Mouse (Mus musculus) embryonic facial prominence, embryonic 10.5 days (tissue): Measurements from ENCODE around the gene Zfp978. TPM values are rescaled to one million over a fixed set of nuclear protein-coding genes. Genes with fewer than 3 reads are reported as not detected.
"Not testable (repeated sequence)": the region's sequence is repeated elsewhere in the genome, so short reads cannot be mapped to it uniquely, and the experiment has no call there.

Experiments
- DNase-seq: peaks from one replicate; pipeline ENCODE4 v3.0.0-alpha.2; 2017; ENCODE audit warnings: low spot score
- H3K27ac ChIP-seq: fragments of 300-500 bp; sonication (generic); replicated peaks from 2 replicates; pipeline ENCODE4 v1.5.1; 2016; ENCODE audit warnings: mild to moderate bottlenecking
- H3K27me3 ChIP-seq: fragments of 300-500 bp; sonication (generic); replicated peaks from 2 replicates; pipeline ENCODE4 v1.6.1; 2016; ENCODE audit warnings: low read depth, mild to moderate bottlenecking; ENCODE audit not compliant: poor library complexity, severe bottlenecking
- H3K36me3 ChIP-seq: fragments of 300-500 bp; sonication (generic); replicated peaks from 2 replicates; pipeline ENCODE4 v1.6.1; 2016; ENCODE audit warnings: mild to moderate bottlenecking, moderate library complexity
- H3K4me1 ChIP-seq: fragments of 300-500 bp; sonication (generic); 2 replicates; pipeline ENCODE4 v1.6.1; 2016
- H3K4me3 ChIP-seq: fragments of 300-500 bp; sonication (generic); 2 replicates; pipeline ENCODE4 v1.5.1; 2016; ENCODE audit warnings: mild to moderate bottlenecking, moderate library complexity
- H3K9me3 ChIP-seq: fragments of 300-500 bp; sonication (generic); 2 replicates; pipeline ENCODE4 v1.6.1; 2016; ENCODE audit warnings: mild to moderate bottlenecking
- WGBS: fragments of 180-500 bp; shearing (Covaris S2); methylation state at CpG from one replicate; pipeline ENCODE4 v1.1.7; 2016; 5-methylcytosine and 5-hydroxymethylcytosine counted together
- polyA plus RNA-seq: library from polyadenylated mRNA; unstranded; fragments of >200 nt; fragmentation: Nextera tagmentation; extraction: Ambion mirVana; gene quantifications from 2 replicates; pipeline ENCODE4 v1.2.1, GENCODE M21; 2016

Zfp978 gene
- 0.11 TPM in 1 of 2 replicates, not detected in the other for polyA plus RNA-seq

- WGBS, result no CpG with 5 or more reads among the region's 6 CpGs
Measured at GRCm38 (mm10) chr4:147361003-147361402, at the start of gene Zfp978. Gene Zfp978, plus strand, starts transcription at chr4:147361303.

GRCm38 (mm10) chr4:147335036-147335690 is 25.9 kb upstream of the Zfp978 start:
- DNase-seq, result not testable (repeated sequence)
- WGBS, result 93% methylated on average over 2 of the region's 2 CpGs
- peaks cover 74% of the 10 kb centered on the region for H3K9me3 ChIP-seq

More at GRCm38 (mm10) chr4:147361003-147361402, at the start of gene Zfp978:
- not testable (repeated sequence) for H3K4me1 ChIP-seq, H3K36me3 ChIP-seq, H3K27ac ChIP-seq, H3K4me3 ChIP-seq, H3K9me3 ChIP-seq, DNase-seq, H3K27me3 ChIP-seq

GRCm38 (mm10) chr4:147335691-147336367 is 25.3 kb upstream of the Zfp978 start:
- WGBS, result 32% methylated on average over 1 of the region's 1 CpGs
- not testable (repeated sequence) for H3K27ac ChIP-seq, H3K4me3 ChIP-seq, H3K27me3 ChIP-seq, DNase-seq, H3K36me3 ChIP-seq, H3K4me1 ChIP-seq
- peaks cover 78% of the 10 kb centered on the region for H3K9me3 ChIP-seq

More at GRCm38 (mm10) chr4:147335036-147335690, 25.9 kb upstream of the Zfp978 start:
- not testable (repeated sequence) for H3K27ac ChIP-seq, H3K4me1 ChIP-seq, H3K27me3 ChIP-seq, H3K4me3 ChIP-seq, H3K36me3 ChIP-seq

GRCm38 (mm10) chr4:147336368-147337195 is 24.5 kb upstream of the Zfp978 start:
- peaks cover 81% of the 10 kb centered on the region for H3K9me3 ChIP-seq
- not testable (repeated sequence) for DNase-seq, H3K27me3 ChIP-seq, H3K4me1 ChIP-seq, H3K36me3 ChIP-seq, H3K4me3 ChIP-seq, H3K27ac ChIP-seq
- WGBS, result 71% methylated on average over 6 of the region's 6 CpGs

- not testable (repeated sequence) for H3K36me3 ChIP-seq, H3K27me3 ChIP-seq, H3K4me3 ChIP-seq, H3K27ac ChIP-seq, H3K4me1 ChIP-seq, DNase-seq
- peaks cover 80% of the 10 kb centered on the region for H3K9me3 ChIP-seq
- 89% methylated on average over 2 of the region's 2 CpGs for WGBS
Measured at GRCm38 (mm10) chr4:147337520-147337919, 23.6 kb upstream of the Zfp978 start.

- Histone ChIP-seq H3K27me3 (no peaks in the 10 kb centered on the region), H3K4me3 (no peak overlapping the region), H3K4me1 (no peaks in the 10 kb centered on the region), H3K36me3 (no peaks in the 10 kb centered on the region), H3K9me3 (peaks cover 80% of the 10 kb centered on the region), H3K27ac (no peak overlapping the region)
- no peak for DNase-seq
- 73% methylated on average over 5 of the region's 5 CpGs for WGBS
Measured at GRCm38 (mm10) chr4:147338032-147338610, 23.0 kb upstream of the Zfp978 start.

DNA sequence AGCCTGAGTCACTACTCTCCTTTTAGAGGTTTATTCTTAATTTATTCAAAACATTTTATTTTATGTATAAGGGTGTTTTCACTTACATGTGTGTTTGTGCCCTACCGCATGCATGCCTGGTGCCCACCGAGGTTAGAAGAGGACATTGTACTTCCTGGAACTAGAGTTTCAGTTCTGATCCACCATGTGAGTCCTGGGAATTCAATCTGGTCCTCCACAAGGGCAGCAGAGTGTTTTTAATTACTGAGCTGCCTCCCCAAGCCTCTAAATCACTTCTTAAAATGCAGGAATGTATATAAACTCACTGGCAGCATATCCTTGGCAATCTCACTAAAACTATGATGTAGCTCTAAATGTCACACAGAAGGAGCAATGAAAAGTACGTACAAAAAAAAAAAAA is 22.4 kb upstream of the Zfp978 start:
- WGBS, result 82% methylated on average over 3 of the region's 3 CpGs
- H3K27ac ChIP-seq, H3K4me1 ChIP-seq, DNase-seq, H3K36me3 ChIP-seq, H3K4me3 ChIP-seq, H3K27me3 ChIP-seq: not testable (repeated sequence)
- H3K9me3 ChIP-seq, result peaks cover 80% of the 10 kb centered on the region

DNA sequence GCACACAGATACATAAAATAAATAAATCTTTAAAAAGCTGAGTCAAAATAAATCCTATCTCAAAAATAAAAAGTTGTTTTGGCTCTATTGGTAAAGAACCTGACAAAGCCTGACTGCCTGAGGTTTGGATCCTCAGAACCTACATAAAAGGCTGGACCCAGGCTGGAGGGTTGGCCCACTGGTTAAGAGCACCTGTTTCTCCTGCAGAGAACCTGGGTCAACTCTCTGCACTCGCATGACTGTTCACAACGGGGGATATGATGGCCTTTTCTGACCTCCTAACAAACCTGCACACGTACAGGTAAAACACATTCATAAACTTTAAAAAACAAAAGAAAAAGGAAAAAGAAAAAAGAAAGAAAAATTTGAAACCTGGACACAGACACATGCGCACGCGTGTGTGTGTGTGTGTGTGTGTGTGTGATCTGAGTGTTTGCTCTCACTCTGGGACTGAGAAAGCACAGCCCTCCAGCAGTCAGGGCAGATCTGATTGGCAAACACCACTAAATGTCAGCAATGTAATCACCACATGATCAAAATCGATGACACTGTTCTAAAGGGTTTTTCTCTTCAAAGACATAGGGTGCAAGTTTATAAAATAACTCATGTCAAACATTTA is 21.4 kb upstream of the Zfp978 start:
- 74% methylated on average over 7 of the region's 7 CpGs for WGBS
- H3K9me3 ChIP-seq, result peaks cover 77% of the 10 kb centered on the region
- H3K4me1 ChIP-seq, DNase-seq, H3K27me3 ChIP-seq, H3K27ac ChIP-seq, H3K36me3 ChIP-seq, H3K4me3 ChIP-seq: not testable (repeated sequence)

- not testable (repeated sequence) for H3K27ac ChIP-seq, H3K4me3 ChIP-seq, DNase-seq, H3K36me3 ChIP-seq, H3K4me1 ChIP-seq, H3K27me3 ChIP-seq
- 69% methylated on average over 3 of the region's 3 CpGs for WGBS
- peaks cover 76% of the 10 kb centered on the region for H3K9me3 ChIP-seq
Measured at GRCm38 (mm10) chr4:147340236-147340635, 20.9 kb upstream of the Zfp978 start.

DNA sequence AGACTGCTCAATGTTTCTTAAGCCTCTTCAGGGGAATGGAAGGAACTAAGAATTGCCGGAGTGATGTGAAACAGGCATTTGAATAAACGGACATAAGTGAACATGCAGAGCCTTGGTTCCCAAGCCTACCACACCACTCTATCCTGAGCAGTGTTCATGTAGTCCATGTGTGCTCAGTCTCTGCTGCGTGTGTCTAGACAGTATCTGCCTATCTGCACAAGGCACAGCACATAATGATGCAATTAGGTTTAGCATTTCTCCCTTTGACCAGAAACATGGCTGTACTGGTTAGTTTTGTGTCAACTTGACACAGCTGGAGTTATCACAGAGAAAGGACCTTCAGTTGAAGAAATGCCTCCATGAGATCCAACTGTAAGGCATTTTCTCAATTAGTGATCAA is 20.2 kb upstream of the Zfp978 start:
- H3K9me3 ChIP-seq, result peaks cover 71% of the 10 kb centered on the region
- H3K27ac ChIP-seq, H3K27me3 ChIP-seq, H3K4me3 ChIP-seq, DNase-seq, H3K4me1 ChIP-seq, H3K36me3 ChIP-seq: not testable (repeated sequence)
- WGBS, result 84% methylated on average over 3 of the region's 3 CpGs

DNA sequence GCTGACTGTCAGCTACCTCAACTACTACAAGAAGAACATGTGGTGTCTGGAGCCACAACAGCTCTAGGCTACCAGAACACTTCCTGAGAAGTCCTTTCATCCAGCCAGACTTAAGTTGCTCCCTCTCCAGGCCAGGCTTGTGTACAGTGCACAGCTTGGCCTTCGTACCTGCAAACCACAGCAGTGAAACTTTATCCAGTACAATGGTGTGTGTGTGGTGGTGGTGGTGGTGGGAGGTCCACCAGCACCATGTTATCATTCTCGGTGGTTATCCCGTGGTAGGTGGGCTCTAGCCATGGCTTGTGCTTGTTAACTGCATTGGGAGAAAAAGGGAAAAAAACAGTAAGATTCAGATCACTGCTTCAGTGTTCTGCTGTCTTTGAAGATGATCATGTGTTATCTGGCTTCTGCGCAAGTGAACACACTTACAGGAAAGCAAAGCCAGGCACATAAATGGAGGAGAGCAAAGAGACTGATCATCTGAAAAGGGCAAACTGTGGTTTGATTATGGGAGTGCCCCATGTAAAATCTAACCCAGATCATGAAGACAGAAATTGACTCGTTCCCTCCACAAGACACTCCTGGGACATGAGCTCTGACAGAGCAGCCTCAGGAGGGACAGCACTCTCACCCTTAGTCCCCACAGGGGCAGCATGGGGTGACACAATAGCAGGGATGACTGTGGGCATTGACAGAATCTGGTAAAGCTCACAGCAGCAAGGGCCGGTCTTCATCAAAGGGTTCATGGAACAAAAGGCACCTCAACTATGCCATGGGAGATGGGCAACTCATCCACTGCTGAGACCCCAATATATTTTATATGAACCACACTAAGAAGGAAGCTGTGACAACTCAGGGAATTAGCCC is 17.8 kb upstream of the Zfp978 start:
- H3K4me3 ChIP-seq, H3K4me1 ChIP-seq, DNase-seq, H3K36me3 ChIP-seq, H3K27me3 ChIP-seq, H3K27ac ChIP-seq: not testable (repeated sequence)
- H3K9me3 ChIP-seq, result peaks cover 64% of the 10 kb centered on the region
- WGBS, result 76% methylated on average over 6 of the region's 6 CpGs
